Mouse (Mus musculus) gastrocnemius, postnatal 36 days (tissue): ENCODE data around the gene B3galt1. TPM values are rescaled to one million over a fixed set of nuclear protein-coding genes. Genes with fewer than 3 reads are reported as not detected.

Experiments
- DNase-seq, 2 experiments: peaks; one replicate each; pipeline ENCODE4 v3.0.0; 2022
- intact Hi-C: fragments of 180-260 bp; cut with DNase I; formaldehyde crosslinking; loops from one replicate; pipeline ENCODE4 v1.15.1; 2025
- long read RNA-seq, 2 experiments: library from polyadenylated mRNA; stranded (forward); transcript quantifications; one replicate each; pipeline ENCODE4 v2.0.0; 2021
- total RNA-seq, 2 experiments: library from RNA; stranded (reverse); gene quantifications; 2 replicates each; pipeline ENCODE4 v1.2.3; 2021

B3galt1 gene
- 1 to 10 TPM; 1.4 to 1.6 TPM for total RNA-seq
- long read RNA-seq, experiment 1, partial matches to known transcripts = 0 of 1 reads
- long read RNA-seq, experiment 1, other reads (novel, unspliced or antisense) = 1 of 1 reads
- long read RNA-seq, experiment 2, partial matches to known transcripts = 1 of 2 reads
- long read RNA-seq, experiment 2, other reads (novel, unspliced or antisense) = 1 of 2 reads

- intact Hi-C loops = no loop called here
- peak; percentile 68 to 84 for DNase-seq
Measured at GRCm38 (mm10) chr2:67565480-67566331, at the start of gene B3galt1. B3galt1 (plus strand) TSS chr2:67565871.

- intact Hi-C loops = no loop called here
- no peak for DNase-seq
Measured at GRCm38 (mm10) chr2:67516405-67516804, 49.3 kb upstream of the B3galt1 start.

- intact Hi-C loops = loop anchor here (10.0 kb wide), 1 partner anchor 819 kb away; no protein-coding TSS in a partner anchor
- DNase-seq = no peak
Measured at GRCm38 (mm10) chr2:67535347-67535746, 30.3 kb upstream of the B3galt1 start.

GRCm38 (mm10) chr2:67539426-67539825 lies 26.2 kb upstream of the B3galt1 start:
- intact Hi-C loops = loop anchor here (10.0 kb wide), 1 partner anchor 815 kb away; no protein-coding TSS in a partner anchor
- DNase-seq = no peak

- intact Hi-C loops = no loop called here
- no peak for DNase-seq
Measured at GRCm38 (mm10) chr2:67541957-67542696, 23.5 kb upstream of the B3galt1 start.

- intact Hi-C loops = no loop called here
- DNase-seq = no peak
Measured at GRCm38 (mm10) chr2:67544426-67544825, 21.2 kb upstream of the B3galt1 start.

GRCm38 (mm10) chr2:67564851-67565479 lies 706 bp upstream of the B3galt1 start:
- intact Hi-C loops = no loop called here
- DNase-seq = peak in 1 of 2 experiments; percentile 7

- DNase-seq = no peak
- intact Hi-C loops = no loop called here
Measured at GRCm38 (mm10) chr2:67566566-67566965, 895 bp downstream of the B3galt1 start.

- no peak for DNase-seq
- intact Hi-C loops = no loop called here
Measured at GRCm38 (mm10) chr2:67567141-67567680, 1.5 kb downstream of the B3galt1 start.

GRCm38 (mm10) chr2:67576634-67577033 lies 11.0 kb downstream of the B3galt1 start:
- intact Hi-C loops = no loop called here
- no peak for DNase-seq

- intact Hi-C loops = no loop called here
- no peak for DNase-seq
Measured at GRCm38 (mm10) chr2:67583091-67583490, 17.4 kb downstream of the B3galt1 start.

- intact Hi-C loops = no loop called here
Measured at GRCm38 (mm10) chr2:67590408-67590807, 24.7 kb downstream of the B3galt1 start.

GRCm38 (mm10) chr2:67591831-67592629 lies 26.4 kb downstream of the B3galt1 start:
- intact Hi-C loops = no loop called here
- DNase-seq = no peak

More at GRCm38 (mm10) chr2:67590408-67590807, 24.7 kb downstream of the B3galt1 start:
- DNase-seq = no peak

- intact Hi-C loops = no loop called here
- DNase-seq = no peak
Measured at GRCm38 (mm10) chr2:67622902-67623301, 57.2 kb downstream of the B3galt1 start.

GRCm38 (mm10) chr2:67627667-67628066 lies 62.0 kb downstream of the B3galt1 start:
- intact Hi-C loops = no loop called here
- DNase-seq = no peak

GRCm38 (mm10) chr2:67628289-67628688 lies 62.6 kb downstream of the B3galt1 start:
- no peak for DNase-seq
- intact Hi-C loops = no loop called here

- DNase-seq = no peak
- intact Hi-C loops = no loop called here
Measured at GRCm38 (mm10) chr2:67654847-67655246, 89.2 kb downstream of the B3galt1 start.

- intact Hi-C loops = no loop called here
- DNase-seq = no peak
Measured at GRCm38 (mm10) chr2:67657372-67657771, 91.7 kb downstream of the B3galt1 start.

GRCm38 (mm10) chr2:67658091-67658490 lies 92.4 kb downstream of the B3galt1 start:
- intact Hi-C loops = no loop called here
- DNase-seq = no peak
